Mouse (Mus musculus): ENCODE data around the gene Nedd4.

GRCm38 (mm10) chr9:72683268-72683667, 21.1 kb downstream of the Nedd4 start:
- TF ChIP-seq EP300 (optimal IDR thresholded peaks at IDR 0.05) (no peak), CTCF (IDR thresholded peaks at IDR 0.05; ENCODE audit: low read depth) (no peak)
